In genomic region chr4:152078105-152078530, GRCm38 (mm10) we compare ENCODE assay signal across 16 mouse cellular contexts. TPM values are rescaled to one million over a fixed set of nuclear protein-coding genes. Genes with fewer than 3 reads are reported as not detected.
DNase-seq lines count a peak whose midpoint lies in the region; ATAC-seq and TF ChIP-seq lines count a peak whose summit lies in the region.
"Had no signal": no experiment of that assay in that cellular context is flagged by ENCODE, and none has a peak within 500 bp of the region (broad histone marks: within the 10 kb centered on the region; RNA-seq: fewer than 3 reads in every experiment).

No protein-coding gene starts in this region.

- ATAC-seq in granulocyte monocyte progenitor cell, adult 5-6 weeks (replicated peaks; ENCODE audit: poor library complexity, severe bottlenecking) = peak; percentile 88
- no peak for ATAC-seq in hindbrain, postnatal 0 days

- WGBS in hindbrain, postnatal 0 days = 83% methylated on average over 10 of the region's 10 CpGs

- H3K4me1 ChIP-seq in hindbrain, postnatal 0 days (ENCODE audit: insufficient read depth, low read length) = 0 out of 2 replicates have a peak, but pooled peaks cover 8% of the 10 kb centered on the region
- H3K4me1 ChIP-seq: hindbrain, embryonic 15.5 days; limb, embryonic 13.5 days had no signal

- H3K9me3 ChIP-seq in hindbrain, postnatal 0 days (ENCODE audit: low read length) = no peaks in the 10 kb centered on the region
- H3K9me3 ChIP-seq: hindbrain, embryonic 15.5 days; limb, embryonic 13.5 days had no signal

- H3K36me3 ChIP-seq in hindbrain, postnatal 0 days (ENCODE audit: insufficient read depth, low read length) = no peaks in the 10 kb centered on the region
- H3K36me3 ChIP-seq: hindbrain, embryonic 15.5 days; limb, embryonic 13.5 days had no signal

- H3K27ac ChIP-seq in layer of hippocampus, adult 2 months = peak overlapping the region; percentile 53
- no peak overlapping the region for H3K27ac ChIP-seq in hindbrain, postnatal 0 days
- H3K27ac ChIP-seq: heart, adult 2 months; hindbrain, embryonic 15.5 days; limb, embryonic 13.5 days had no signal

- no peak overlapping the region for H3K9ac ChIP-seq in hindbrain, postnatal 0 days (replicated peaks; ENCODE audit: low read length)
- H3K9ac ChIP-seq: hindbrain, embryonic 15.5 days; limb, embryonic 13.5 days; lung, embryonic 14.5 days had no signal

- no peak overlapping the region for H3K4me3 ChIP-seq in layer of hippocampus, adult 2 months
- H3K4me3 ChIP-seq in hindbrain, postnatal 0 days (ENCODE audit: low read length) = no peak overlapping the region
- H3K4me3 ChIP-seq: heart, adult 2 months; hindbrain, embryonic 15.5 days; limb, embryonic 13.5 days; megakaryocyte, embryonic 14.5 days had no signal

- TF ChIP-seq CTCF in layer of hippocampus, adult 2 months (conservative IDR thresholded peaks at IDR 0.05) = no peak
- TF ChIP-seq CTCF in hindbrain, postnatal 0 days (IDR thresholded peaks at IDR 0.05; ENCODE audit: low read depth) = no peak

- DNase-seq in layer of hippocampus, adult 2 months (ENCODE audit: low spot score in 2 of 2) = no peak
- DNase-seq in layer of hippocampus, adult 18-20 months (ENCODE audit: low spot score in 2 of 2) = no peak
- peak; percentile 74 for DNase-seq in 416B (ENCODE audit: low read depth)
- DNase-seq in MN1 (ENCODE audit: low spot score) = peak; percentile 35
- DNase-seq in kidney, postnatal 14 days = no peak
- DNase-seq in hindbrain, postnatal 0 days (ENCODE audit: low spot score) = no peak
- no peak for DNase-seq in cerebellum, adult 8-10 months
- DNase-seq: adrenal gland, adult 2 months; cerebellum, adult 9-10 months; lung, embryonic 14.5 days; thymus, postnatal 36 days had no signal

- no peak overlapping the region for H3K4me2 ChIP-seq in hindbrain, postnatal 0 days (ENCODE audit: low read depth, low read length)
- H3K4me2 ChIP-seq: hindbrain, embryonic 15.5 days; limb, embryonic 13.5 days; lung, embryonic 14.5 days had no signal

- H3K27me3 ChIP-seq in hindbrain, postnatal 0 days (ENCODE audit: insufficient read depth, low read length) = no peaks in the 10 kb centered on the region
- H3K27me3 ChIP-seq: hindbrain, embryonic 15.5 days; limb, embryonic 13.5 days had no signal

RNA-seq across cellular contexts. Expression of gene Plekhg5, which starts 5.8 kb away (rescaled TPM):
- total RNA-seq in layer of hippocampus, adult 2 months (2021) = 100 to 1,000 TPM; 163 to 164 TPM
- 100 to 1,000 TPM; 147 to 149 TPM for total RNA-seq in layer of hippocampus, adult 18-20 months (2021)
- 0.34 and 7.6 TPM in 2 replicates for total RNA-seq in granulocyte monocyte progenitor cell, adult 5-6 weeks (2014; fragmentation: Nextera tagmentation)
- 1.8 and 2.2 TPM in 2 replicates for total RNA-seq in granulocyte monocyte progenitor cell, adult 5-6 weeks (2017)
- 20.7 and 21.0 TPM in 2 replicates for total RNA-seq in hindbrain, postnatal 0 days (2014; rRNA removed)
- polyA plus RNA-seq in hindbrain, postnatal 0 days (2015; fragmentation: Nextera tagmentation; extraction: Ambion mirVana) = 13.1 and 13.3 TPM in 2 replicates

RNA-seq across cellular contexts. Expression of gene Tnfrsf25, which starts 37.6 kb away (rescaled TPM):
- total RNA-seq in layer of hippocampus, adult 2 months (2021) = 10 to 100 TPM; 22.7 to 48.4 TPM
- 10 to 100 TPM; 40.4 to 49.5 TPM for total RNA-seq in layer of hippocampus, adult 18-20 months (2021)
- not detected in 2 replicates for total RNA-seq in granulocyte monocyte progenitor cell, adult 5-6 weeks (2014; fragmentation: Nextera tagmentation)
- 1.6 TPM in 1 of 2 replicates, not detected in the other for total RNA-seq in granulocyte monocyte progenitor cell, adult 5-6 weeks (2017)
- 0.22 and 1.6 TPM in 2 replicates for total RNA-seq in hindbrain, postnatal 0 days (2014; rRNA removed)
- 0.48 and 0.62 TPM in 2 replicates for polyA plus RNA-seq in hindbrain, postnatal 0 days (2015; fragmentation: Nextera tagmentation; extraction: Ambion mirVana)

RNA-seq across cellular contexts. Expression of gene Nol9, which starts 39.0 kb away (rescaled TPM):
- total RNA-seq in layer of hippocampus, adult 2 months (2021) = 10 to 100 TPM; 19.9 to 21.0 TPM
- 10 to 100 TPM; 18.3 to 19.3 TPM for total RNA-seq in layer of hippocampus, adult 18-20 months (2021)
- 33.7 and 36.5 TPM in 2 replicates for total RNA-seq in granulocyte monocyte progenitor cell, adult 5-6 weeks (2014; fragmentation: Nextera tagmentation)
- total RNA-seq in granulocyte monocyte progenitor cell, adult 5-6 weeks (2017) = 30.7 and 40.0 TPM in 2 replicates
- 33.0 and 39.4 TPM in 2 replicates for total RNA-seq in hindbrain, postnatal 0 days (2014; rRNA removed)
- polyA plus RNA-seq in hindbrain, postnatal 0 days (2015; fragmentation: Nextera tagmentation; extraction: Ambion mirVana) = 17.1 and 17.9 TPM in 2 replicates

RNA-seq across cellular contexts. Expression of gene Tas1r1, which starts 39.8 kb away (rescaled TPM):
- under 1 TPM; 0.69 to 0.76 TPM for total RNA-seq in layer of hippocampus, adult 2 months (2021)
- under 1 TPM; 0.41 to 0.64 TPM for total RNA-seq in layer of hippocampus, adult 18-20 months (2021)
- 1.6 and 3.2 TPM in 2 replicates for total RNA-seq in granulocyte monocyte progenitor cell, adult 5-6 weeks (2014; fragmentation: Nextera tagmentation)
- total RNA-seq in granulocyte monocyte progenitor cell, adult 5-6 weeks (2017) = 1.0 and 2.6 TPM in 2 replicates
- total RNA-seq in hindbrain, postnatal 0 days (2014; rRNA removed) = 0.42 and 0.93 TPM in 2 replicates
- polyA plus RNA-seq in hindbrain, postnatal 0 days (2015; fragmentation: Nextera tagmentation; extraction: Ambion mirVana) = 1.7 TPM in 2 replicates
- polyA plus RNA-seq: adrenal gland, adult 2 months had no signal

RNA-seq across cellular contexts. Expression of gene Zbtb48, which starts 50.6 kb away (rescaled TPM):
- total RNA-seq in layer of hippocampus, adult 2 months (2021) = 10 to 100 TPM; 12.7 to 16.9 TPM
- total RNA-seq in layer of hippocampus, adult 18-20 months (2021) = 10 to 100 TPM; 11.2 to 12.8 TPM
- total RNA-seq in granulocyte monocyte progenitor cell, adult 5-6 weeks (2014; fragmentation: Nextera tagmentation) = 9.2 and 15.7 TPM in 2 replicates
- total RNA-seq in granulocyte monocyte progenitor cell, adult 5-6 weeks (2017) = 5.2 and 10.3 TPM in 2 replicates
- 7.0 and 8.6 TPM in 2 replicates for total RNA-seq in hindbrain, postnatal 0 days (2014; rRNA removed)
- 10.7 and 16.2 TPM in 2 replicates for polyA plus RNA-seq in hindbrain, postnatal 0 days (2015; fragmentation: Nextera tagmentation; extraction: Ambion mirVana)

Comparison
In these comparisons a context has a peak if more than half of its experiments do, and no peak if none do; other contexts are left out.
1. DNase-seq: peak in 416B (single experiment) and MN1 (single experiment); none in layer of hippocampus, adult 2 months (0 of 2), layer of hippocampus, adult 18-20 months (0 of 2), kidney, postnatal 14 days (single experiment), hindbrain, postnatal 0 days (single experiment) and cerebellum, adult 8-10 months (single experiment).